Mouse (Mus musculus) olfactory bulb, adult 2 months (tissue): Measurements from ENCODE around the gene Nat10.

ENCODE experiments used
- CTCF ChIP-seq: fragments of 200-500 bp; IDR thresholded peaks from 2 replicates; pipeline ENCODE4 v1.5.1; 2012; ENCODE audit warnings: low read depth, mild to moderate bottlenecking, low read length, moderate library complexity; ENCODE audit not compliant: insufficient read depth
- POLR2A ChIP-seq: fragments of 200-500 bp; IDR thresholded peaks from 2 replicates; pipeline ENCODE4 v1.6.1; 2012; ENCODE audit warnings: mild to moderate bottlenecking, low read depth, low read length, moderate library complexity; ENCODE audit not compliant: insufficient read depth

DNA sequence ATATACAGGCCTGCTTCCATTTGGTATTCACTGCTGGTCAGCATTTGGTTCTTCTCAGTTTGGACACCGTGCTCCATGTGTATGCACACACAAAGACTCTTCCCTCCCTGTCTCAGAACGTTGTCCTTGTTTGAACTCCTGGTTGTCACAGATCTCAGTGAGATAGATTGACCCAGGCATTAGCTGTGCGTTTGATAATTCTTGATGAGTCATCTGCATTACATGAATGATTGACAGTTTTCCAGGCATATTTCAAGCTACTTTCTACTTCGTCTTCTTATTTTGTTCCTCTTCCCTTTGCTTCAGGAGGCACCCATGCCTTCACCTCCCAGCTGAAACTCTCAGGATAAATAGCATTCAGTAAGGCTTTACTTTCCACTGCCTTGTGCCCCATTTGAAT is 87.5 kb downstream of the Nat10 start:
- TF ChIP-seq CTCF (no peak), POLR2A (no peak)
